Mouse (Mus musculus): Measurements from ENCODE around the gene Gm14692. TPM values are rescaled to one million over a fixed set of nuclear protein-coding genes. Genes with fewer than 3 reads are reported as not detected.
"Not testable (repeated sequence)": the region's sequence is repeated elsewhere in the genome, so short reads cannot be mapped to it uniquely, and the experiment has no call there.

Gm14692 gene
- not detected in 2 replicates for polyA plus RNA-seq (2012; rRNA removed)

GRCm38 (mm10) chrX:67695398-67695797, at the start of gene Gm14692:
Gene Gm14692 (plus strand): TSS chrX:67695698.
- 75% methylated on average over 2 of the region's 10 CpGs for WGBS
- not testable (repeated sequence) for H3K4me3 ChIP-seq (replicated peaks; ENCODE audit: insufficient read depth, low read depth, low read length); DNase-seq; H3K27me3 ChIP-seq (ENCODE audit: control insufficient read depth, insufficient read depth, low read length); H3K4me1 ChIP-seq (ENCODE audit: control insufficient read depth, insufficient read depth, low read length); H3K27ac ChIP-seq (ENCODE audit: insufficient read depth, low read length)

GRCm38 (mm10) chrX:67693462-67693861, 2.0 kb upstream of the Gm14692 start, which contains the start of gene Gm1140:
Gene Gm1140 (minus strand): TSS chrX:67693562.
- not testable (repeated sequence) for H3K4me1 ChIP-seq (ENCODE audit: control insufficient read depth, insufficient read depth, low read length); DNase-seq; H3K27ac ChIP-seq (ENCODE audit: insufficient read depth, low read length); H3K4me3 ChIP-seq (replicated peaks; ENCODE audit: insufficient read depth, low read depth, low read length); H3K27me3 ChIP-seq (ENCODE audit: control insufficient read depth, insufficient read depth, low read length)
- 93% methylated on average over 3 of the region's 11 CpGs for WGBS

Other genes with a start within 250 kb of the Gm14692 start
- gene Gm1140, start 2.1 kb upstream of the Gm14692 start, polyA plus RNA-seq (2012; rRNA removed) = not detected in 2 replicates
- gene 4933436I01Rik, start 225.8 kb downstream of the Gm14692 start, polyA plus RNA-seq (2012; rRNA removed) = not detected in 2 replicates